Mouse (Mus musculus): ENCODE measurements at regions not wholly inside any gene's neighbourhood (a gene's known extent, or its start where the extent isn't known, plus 50 kb on each side); places are given as distances from the start of the nearest gene placed in this dataset.
A peak's percentile ranks its signal among the peaks of the same experiment; 100 is the strongest.

- TF ChIP-seq CTCF (IDR thresholded peaks at IDR 0.05; ENCODE audit: control insufficient read depth, insufficient read depth, insufficient read length): no peak
- TF ChIP-seq MAX (IDR thresholded peaks at IDR 0.05): no peak
- no peak for TF ChIP-seq USF1 (IDR thresholded peaks at IDR 0.05; ENCODE audit: low read depth)
- no peak for TF ChIP-seq MYOD1 (IDR thresholded peaks at IDR 0.05; ENCODE audit: control insufficient read depth, insufficient read length, low read depth)
- TF ChIP-seq MYOG (IDR thresholded peaks at IDR 0.05; ENCODE audit: control insufficient read depth, extremely low read depth, insufficient read length): no peak
- TF ChIP-seq CEBPB (IDR thresholded peaks at IDR 0.05; ENCODE audit: low read depth): peak; percentile 86
- TF ChIP-seq FOSL1 (IDR thresholded peaks at IDR 0.05; ENCODE audit: insufficient read depth, low read length, poor library complexity, severe bottlenecking): no peak
Measured at GRCm38 (mm10) chr8:17590135-17590534, 1387.9 kb downstream of the Defb40 start.
